Mouse (Mus musculus): ENCODE results near the gene Inpp4b.

DNA sequence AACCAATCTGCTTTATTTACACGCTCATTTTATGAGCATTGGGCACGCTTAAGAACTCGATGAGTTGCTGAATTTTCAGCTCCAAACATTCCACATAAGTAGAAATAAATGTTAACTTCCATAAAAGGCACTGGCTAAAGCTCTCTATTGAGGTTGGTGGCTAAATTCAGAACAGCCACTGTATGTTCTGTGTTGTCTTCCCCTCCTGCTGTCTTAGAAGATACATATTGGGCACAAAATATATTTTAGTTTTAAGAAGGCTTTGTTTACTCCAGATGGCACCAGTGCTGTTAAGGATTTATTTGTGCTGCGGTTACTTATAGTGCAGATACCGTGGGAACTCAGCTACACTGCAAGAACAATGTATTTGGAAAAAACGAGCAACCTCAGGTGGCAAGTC lies 15.8 kb downstream of the Inpp4b start:
- TF ChIP-seq CTCF (IDR thresholded peaks at IDR 0.05; ENCODE audit: insufficient read depth, low read depth, low read length) (no peak), POLR2A (IDR thresholded peaks at IDR 0.05; ENCODE audit: insufficient read depth, low read depth, low read length) (no peak)

Data from olfactory bulb, adult 2 months (tissue).